Mouse (Mus musculus) adrenal gland, adult 2 months (tissue): ENCODE results near the gene Tsc2. TPM values are rescaled to one million over a fixed set of nuclear protein-coding genes. Genes with fewer than 3 reads are reported as not detected.
"Not testable (repeated sequence)": the region's sequence is repeated elsewhere in the genome, so short reads cannot be mapped to it uniquely, and the experiment has no call there.

ENCODE experiments used
- DNase-seq: peaks from one replicate; pipeline ENCODE4 v3.0.0; 2021
- long read RNA-seq: library from polyadenylated mRNA; stranded (forward); transcript quantifications from one replicate; pipeline ENCODE4 v2.0.0, GENCODE M21; 2021
- polyA plus RNA-seq: library from polyadenylated mRNA; depleted of rRNA; stranded (reverse); fragments of >200 nt; gene quantifications from 2 replicates; pipeline ENCODE4 v1.2.3, GENCODE M21; 2012; rRNA removed
- total RNA-seq, 2 experiments: library from RNA; stranded (reverse); gene quantifications; 2 replicates each; pipeline ENCODE4 v1.2.3; 2021

Tsc2 gene
- total RNA-seq (100 to 1,000 TPM in 1 of 2 experiments, 10 to 100 TPM in 1; 83.5 to 110 TPM), polyA plus RNA-seq (160 and 180 TPM in 2 replicates)
- long read RNA-seq, full-length matches to known transcripts: 2 of 28 reads
- long read RNA-seq, partial matches to known transcripts: 15 of 28 reads
- long read RNA-seq, other reads (novel, unspliced or antisense): 11 of 28 reads

DNA sequence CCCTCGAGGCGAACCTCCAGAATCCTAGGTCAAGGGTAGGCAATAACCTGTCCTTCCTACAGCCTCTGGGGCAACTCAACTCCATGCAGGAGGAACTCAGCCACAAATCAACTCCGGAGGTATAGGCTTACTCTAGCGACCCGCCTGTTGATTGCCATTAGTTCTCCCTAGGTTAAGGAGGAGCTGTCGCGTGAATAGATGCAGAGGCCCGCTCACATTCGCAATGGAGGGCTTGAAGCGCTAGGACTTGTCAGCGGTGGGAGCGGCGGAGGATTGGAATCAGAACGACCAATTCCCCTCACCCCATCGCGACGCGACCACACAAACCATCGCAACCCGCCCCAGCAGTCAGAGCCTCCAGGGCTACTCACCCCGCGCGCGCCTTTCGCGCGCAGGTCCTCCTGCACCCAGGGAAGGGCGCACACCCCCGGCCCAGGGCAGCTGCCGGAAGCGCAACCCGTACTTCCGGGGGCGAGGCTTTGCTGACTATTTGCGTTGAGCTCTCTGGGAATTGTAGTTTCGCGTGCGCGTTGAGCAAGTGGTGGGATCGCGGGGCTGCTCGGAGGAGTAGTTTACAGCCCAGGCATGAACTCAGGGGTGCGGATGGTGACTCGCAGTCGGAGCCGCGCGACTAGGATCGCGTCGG, at the start of gene Tsc2, which contains the start of gene Nthl1:
Gene Tsc2, minus strand, starts transcription at position 464 of the 646 bp plus-strand sequence.
Gene Nthl1, plus strand, starts transcription at position 514 of the 646 bp plus-strand sequence.
- DNase-seq: peak; percentile 91

DNA sequence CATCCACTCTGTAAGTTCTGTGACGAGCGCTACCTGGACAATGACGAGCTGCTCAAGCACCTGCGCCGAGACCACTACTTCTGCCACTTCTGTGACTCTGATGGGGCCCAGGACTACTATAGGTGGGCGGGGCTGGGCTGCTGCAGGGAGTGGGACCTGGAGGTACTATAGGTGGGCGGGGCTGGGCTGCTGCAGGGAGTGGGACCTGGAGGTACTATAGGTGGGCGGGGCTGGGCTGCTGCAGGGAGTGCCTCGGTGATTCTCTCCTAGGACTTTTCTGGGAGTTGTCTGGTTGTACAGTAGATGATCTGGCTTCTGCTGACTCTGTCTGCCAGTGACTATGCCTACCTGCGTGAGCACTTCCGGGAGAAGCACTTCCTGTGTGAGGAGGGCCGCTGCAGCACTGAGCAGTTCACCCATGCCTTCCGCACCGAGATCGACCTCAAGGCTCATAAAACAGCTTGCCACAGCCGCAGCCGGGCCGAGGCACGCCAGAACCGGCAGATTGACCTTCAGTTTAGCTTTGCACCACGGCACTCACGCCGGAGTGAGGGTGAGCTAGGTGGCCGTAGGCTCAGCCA, 45.2 kb upstream of the Tsc2 start:
- no peak for DNase-seq

DNA sequence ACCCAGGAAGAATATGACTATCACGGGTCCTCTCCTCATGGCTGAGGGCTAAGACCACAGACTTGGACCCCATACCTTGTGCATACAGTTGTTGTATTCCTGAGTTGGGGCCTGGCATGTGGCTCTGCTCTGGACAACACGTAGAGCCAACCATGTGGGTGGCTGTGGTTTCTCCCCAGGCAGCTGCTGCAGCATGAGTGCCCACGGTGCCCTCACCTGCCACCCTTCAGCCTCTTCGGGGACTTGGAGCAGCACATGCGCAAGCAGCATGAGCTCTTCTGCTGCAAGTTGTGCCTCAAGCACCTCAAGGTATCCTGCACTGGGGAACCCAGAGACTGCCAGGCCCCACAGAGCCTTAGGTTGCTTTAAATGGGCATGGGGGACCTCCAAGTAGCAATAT, 44.4 kb upstream of the Tsc2 start:
- DNase-seq: no peak

GRCm38 (mm10) chr17:24676187-24676586, 43.8 kb upstream of the Tsc2 start:
- DNase-seq: no peak

DNA sequence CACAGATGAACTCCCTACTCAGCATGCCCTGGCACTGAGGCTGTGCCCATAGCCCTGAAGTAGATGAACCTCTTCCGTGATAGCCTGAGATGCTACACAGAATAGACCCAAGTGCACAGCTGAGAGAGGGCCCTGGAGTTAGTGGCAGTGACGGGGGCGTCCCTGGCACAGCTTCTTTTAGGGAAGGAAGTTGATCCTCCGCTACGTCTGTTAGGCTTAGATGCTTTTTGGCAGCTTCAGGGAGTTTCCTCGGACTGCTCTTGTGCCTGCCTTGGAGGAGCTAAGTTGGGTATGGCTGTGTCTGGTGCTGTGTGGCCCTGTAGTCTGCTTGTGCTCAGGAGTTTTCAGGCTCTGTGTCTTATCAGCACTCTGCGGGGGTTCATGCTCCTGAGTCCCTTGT, 41.8 kb upstream of the Tsc2 start:
- DNase-seq: no peak

DNA sequence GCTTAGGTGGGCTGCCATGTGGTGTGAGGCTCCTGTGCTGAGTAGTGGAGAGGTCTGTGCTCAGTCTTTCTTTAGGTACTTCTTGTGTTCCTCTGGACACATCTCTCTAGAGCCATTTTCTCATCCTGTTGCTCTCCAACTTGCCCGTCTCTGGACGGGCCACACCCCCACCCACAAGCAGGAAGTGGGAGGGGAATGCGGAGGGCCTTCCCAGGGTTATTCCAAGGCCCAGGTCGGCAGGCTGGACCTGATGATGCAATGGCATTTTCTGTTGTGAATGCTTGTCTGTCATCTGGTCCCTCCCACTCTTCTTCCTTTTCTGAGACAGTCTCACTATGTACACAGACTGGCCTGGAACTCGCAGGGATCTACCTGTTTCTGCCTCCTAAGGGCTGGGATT, 39.7 kb upstream of the Tsc2 start:
- DNase-seq: peak; percentile 87

DNA sequence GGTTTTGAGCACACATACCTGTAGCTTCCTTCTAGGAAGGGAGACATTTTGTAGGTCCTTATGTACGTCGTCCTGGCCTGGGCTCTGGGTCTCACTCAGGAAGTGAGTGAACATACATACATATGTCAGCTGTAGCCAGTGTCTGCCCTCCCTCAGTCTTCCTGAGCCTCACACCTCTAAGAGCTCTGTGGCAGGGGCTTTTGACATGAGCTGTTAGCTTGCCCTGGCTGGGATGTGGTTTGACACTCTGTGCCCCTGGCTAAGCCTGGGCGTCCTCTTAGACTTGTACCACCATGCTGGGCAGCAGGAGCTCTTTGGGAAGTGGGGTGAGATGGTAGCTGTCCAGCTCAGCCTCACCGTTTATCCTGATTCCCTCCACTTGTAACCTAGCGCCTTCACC, 38.9 kb upstream of the Tsc2 start:
- DNase-seq: no peak

DNA sequence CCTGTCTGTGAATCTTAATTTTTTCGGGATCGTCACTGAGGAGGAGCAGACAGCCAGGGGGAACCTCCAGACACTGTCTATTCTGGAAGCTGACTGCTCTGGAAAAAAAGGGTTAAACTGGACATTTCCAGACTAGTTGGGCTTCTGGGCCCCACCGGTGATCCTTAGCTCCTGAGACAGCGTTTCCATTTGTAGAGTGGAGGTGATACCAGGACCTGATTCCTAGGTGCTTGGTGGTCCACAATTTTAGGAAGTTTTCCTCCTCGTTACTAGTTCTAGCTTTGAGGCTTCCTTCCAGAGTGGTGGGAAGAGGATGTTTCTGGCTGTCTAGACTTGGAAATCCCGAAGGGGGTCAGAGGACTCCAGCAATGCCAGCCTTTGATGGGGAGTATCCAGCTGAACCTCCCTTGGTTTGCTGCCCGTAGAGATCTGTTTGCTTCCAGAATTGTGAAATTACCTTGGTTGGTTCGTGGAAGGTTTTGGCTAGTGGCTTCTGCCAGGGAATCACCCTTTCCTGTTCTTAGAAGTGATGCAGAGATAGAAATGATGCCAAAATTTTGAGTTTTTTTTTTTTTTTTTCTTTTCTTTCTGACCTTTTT, 37.9 kb upstream of the Tsc2 start:
- peak; percentile 40 for DNase-seq

- peak; percentile 97 for DNase-seq
These were observed 37.3 kb upstream of the Tsc2 start, which contains the start of gene Zfp598 for GRCm38 (mm10) chr17:24669545-24670245. Gene Zfp598, plus strand, starts transcription at chr17:24669687.

GRCm38 (mm10) chr17:24669214-24669544, 36.7 kb upstream of the Tsc2 start:
- not testable (repeated sequence) for DNase-seq

- peak; percentile 61 for DNase-seq
These were observed 35.0 kb upstream of the Tsc2 start for GRCm38 (mm10) chr17:24667416-24667815.

GRCm38 (mm10) chr17:24667011-24667410, 34.6 kb upstream of the Tsc2 start:
- not testable (repeated sequence) for DNase-seq

- DNase-seq: no peak
These were observed 25.8 kb upstream of the Tsc2 start, which contains the start of gene Npw for GRCm38 (mm10) chr17:24658017-24658758. Gene Npw, minus strand, starts transcription at chr17:24658457.

GRCm38 (mm10) chr17:24654969-24655368, 22.5 kb upstream of the Tsc2 start:
- DNase-seq: no peak

DNA sequence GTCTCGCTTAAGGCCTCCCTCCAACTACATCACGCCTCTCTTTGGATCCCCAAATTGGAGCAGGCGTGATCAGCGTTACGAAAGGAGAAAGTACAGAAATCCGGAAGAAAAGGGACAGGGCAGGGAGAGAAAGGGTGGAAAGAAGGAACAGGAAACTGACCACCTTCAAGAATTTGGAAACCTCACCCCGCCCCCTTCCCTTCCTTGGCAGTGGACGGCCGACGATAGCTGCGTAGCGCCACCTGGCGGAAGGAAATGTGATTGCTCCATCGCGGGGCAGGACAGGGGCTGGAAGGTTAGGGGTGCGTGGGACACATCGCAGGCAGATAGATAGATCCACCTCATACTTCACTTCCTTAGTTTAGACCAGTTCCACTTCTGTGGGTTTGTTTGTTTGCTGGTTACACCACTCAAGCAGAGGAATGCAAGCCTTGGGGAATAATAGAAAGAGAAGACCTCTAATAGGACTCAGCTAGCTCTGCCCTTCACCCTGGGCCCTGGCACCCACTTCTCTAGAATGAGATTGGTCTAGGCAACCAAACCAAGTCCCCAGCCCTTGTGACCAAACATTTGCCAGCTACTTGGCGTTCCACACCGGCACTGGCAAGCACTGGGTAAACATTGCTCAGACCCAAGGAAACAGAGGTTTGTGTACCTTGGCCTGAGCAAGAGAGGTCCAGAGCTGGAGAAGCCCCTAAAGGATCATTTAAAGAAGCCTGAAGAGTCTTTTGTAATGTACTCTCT, 21.7 kb upstream of the Tsc2 start:
- DNase-seq: peak; percentile 73

- DNase-seq: no peak
These were observed 19.4 kb upstream of the Tsc2 start for GRCm38 (mm10) chr17:24651835-24652234.

DNA sequence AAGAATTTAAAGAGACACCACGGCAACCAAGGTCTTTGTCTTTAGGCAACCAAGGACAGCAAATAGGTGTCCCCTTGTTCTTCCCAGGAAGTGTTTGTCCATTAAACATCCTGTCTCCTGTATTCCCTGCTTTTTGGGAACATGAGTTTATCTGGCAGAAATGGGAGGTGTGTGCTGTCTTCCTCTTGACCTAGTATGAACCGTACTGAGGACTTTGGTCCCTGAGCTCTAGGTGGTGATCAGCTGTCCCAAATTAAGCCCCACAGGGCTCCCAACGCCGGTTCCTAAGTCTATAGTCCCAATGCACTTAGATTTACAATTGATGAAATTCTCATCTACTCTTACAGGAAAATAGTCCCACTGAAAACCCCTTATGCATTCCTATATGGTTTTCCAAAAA, 18.3 kb upstream of the Tsc2 start:
- DNase-seq: no peak

GRCm38 (mm10) chr17:24650070-24650616, 17.7 kb upstream of the Tsc2 start, which contains the start of gene Slc9a3r2:
Gene Slc9a3r2, minus strand, starts transcription at chr17:24650327.
- DNase-seq: peak; percentile 87

DNA sequence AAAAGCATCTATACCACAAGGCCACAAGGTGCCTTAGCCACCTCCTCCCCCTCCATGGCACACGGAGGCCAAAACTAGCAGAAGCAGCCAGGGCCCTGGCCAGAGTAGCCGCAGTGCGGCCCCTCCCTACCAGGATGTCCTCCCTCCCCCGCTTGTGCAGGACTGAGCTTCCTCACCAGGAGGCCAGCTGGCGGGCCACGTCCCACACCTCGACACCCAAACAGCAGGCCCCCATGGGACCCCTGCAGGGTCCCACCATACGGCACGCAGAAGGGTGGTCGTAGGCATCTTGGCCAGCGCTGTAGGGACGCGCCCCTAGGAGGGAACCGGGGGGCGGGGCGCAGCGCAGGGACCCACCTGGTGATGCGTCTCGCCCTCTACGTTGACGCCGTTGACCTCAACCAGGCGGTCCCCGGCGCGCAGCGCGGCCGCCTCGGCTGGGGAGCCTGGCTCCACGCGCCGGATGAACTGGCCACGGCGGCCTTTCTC, 17.2 kb upstream of the Tsc2 start:
- DNase-seq: peak; percentile 66

DNA sequence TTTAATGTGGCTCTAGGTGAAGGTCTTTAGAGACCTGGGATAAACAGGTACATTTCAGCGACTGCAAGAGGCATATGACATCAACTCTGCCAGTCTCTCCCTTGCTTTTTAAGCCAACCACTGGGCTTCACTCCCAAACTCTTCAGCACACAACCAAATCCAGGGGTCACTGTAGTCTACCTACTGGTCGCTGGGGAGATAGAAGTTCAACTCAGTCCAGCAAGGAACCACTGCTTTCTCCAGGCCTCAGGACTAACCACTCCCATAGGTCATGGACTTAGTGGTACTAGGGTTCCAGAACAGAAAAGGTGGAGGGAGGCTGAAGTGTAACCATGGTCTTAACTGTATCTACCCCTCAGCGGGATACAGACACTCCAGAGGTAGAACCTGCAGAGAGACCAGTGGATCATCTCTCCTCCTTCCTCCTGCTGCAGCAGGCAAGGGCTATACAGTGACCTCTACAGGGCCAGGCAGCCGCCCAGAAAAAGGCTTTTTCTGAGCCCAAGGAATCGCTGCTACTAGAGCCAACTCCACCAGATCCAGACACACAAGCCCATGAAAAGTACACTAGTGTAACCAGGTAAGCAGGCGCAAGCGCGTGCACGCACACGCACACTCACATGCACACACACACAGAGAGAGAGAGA, 16.4 kb upstream of the Tsc2 start:
- DNase-seq: no peak
